Mouse (Mus musculus): ENCODE measurements around the gene Gm10778. TPM values are rescaled to one million over a fixed set of nuclear protein-coding genes. Genes with fewer than 3 reads are reported as not detected.
"Not testable (repeated sequence)": the region's sequence is repeated elsewhere in the genome, so short reads cannot be mapped to it uniquely, and the experiment has no call there.

Gm10778 gene
- total RNA-seq, 2 experiments from 2014 or later: 4.9 to 8.6 TPM

DNA sequence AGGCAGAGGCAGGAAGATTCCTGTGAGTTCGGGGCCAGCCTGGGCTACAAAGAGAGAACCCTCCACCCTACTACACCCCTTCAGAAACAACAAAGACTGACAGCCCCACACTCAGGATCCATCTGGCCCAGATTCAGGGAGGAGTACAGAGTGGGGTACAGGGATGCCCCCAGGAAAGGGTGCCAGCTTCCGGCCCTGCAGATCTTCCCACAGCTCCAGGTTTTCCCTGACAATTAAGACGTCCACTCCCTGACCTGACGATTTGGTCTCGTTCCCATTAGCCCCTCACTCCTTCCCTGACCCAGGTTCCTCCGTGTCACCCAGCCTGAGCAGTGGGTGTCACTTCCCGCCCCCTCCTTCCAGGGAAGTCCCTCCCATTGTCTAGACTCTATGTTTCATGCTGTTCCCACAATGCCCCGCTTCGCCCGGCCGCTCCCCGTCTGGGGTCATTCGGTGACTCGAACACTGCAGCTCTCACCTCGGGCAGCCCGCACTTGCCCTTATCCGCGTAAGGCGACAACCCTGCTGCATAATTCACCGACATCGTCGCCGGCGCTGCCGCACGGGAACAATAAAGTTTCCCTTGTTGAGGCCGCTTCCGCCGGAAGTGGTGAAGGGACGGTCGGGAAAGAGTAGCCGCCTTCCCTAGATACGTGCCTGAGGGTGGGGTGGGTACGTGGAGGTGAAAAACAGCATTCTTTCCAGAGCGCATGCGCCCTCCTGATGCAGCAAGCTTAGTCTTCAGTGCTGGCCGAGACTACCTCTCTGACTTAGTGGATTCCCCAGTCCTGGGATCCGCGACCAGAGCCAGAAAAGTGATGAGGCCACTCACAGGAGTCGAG, 21.6 kb upstream of the Gm10778 start, which contains the start of gene Sirt6:
Gene Sirt6, minus strand, starts transcription at position 804 of the 842 bp plus-strand sequence.
- peak; percentile 90 for ATAC-seq (replicated peaks; ENCODE audit: poor library complexity)

DNA sequence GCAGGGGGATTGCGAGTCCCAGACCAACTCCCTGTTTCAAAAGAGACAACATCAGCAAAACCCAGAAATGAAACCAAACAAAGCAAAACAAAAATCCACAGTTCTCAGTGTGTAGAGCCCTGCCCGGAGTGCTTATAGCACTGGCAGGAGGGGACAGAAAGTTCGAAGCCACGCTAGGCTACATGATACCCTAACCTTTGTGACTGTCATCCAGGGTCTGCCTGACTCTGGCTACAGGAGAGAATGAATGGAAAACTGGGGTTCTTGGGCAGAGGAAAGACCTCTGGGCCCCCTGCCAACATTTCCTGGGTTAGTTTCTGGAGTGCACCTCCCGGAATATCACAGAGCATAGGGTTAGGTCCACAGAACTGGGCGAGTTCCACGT, 21.0 kb upstream of the Gm10778 start:
- no peak for ATAC-seq (replicated peaks; ENCODE audit: poor library complexity)

DNA sequence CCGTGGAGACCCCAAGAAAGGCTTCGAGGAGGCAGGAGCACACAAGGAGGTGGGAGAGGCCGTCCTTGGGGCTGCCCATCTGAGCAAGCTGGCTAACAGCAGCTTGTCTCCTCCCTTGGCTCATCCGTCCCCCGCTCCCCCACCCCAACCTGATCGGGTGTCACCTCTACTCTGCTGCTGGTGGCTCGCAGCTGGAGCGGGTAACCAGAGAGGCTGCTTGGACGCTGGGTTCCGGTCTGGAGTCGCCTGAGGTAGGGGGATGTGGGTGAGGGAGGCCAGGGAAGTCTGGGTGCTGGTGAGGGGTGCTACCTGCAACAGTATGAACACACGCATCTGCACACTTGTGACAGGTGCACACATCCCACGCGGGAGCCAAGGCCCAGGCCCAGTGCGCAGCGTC, 20.5 kb upstream of the Gm10778 start, which contains the start of gene Ankrd24:
Gene Ankrd24, plus strand, starts transcription at position 151 of the 400 bp plus-strand sequence.
- no peak for ATAC-seq (replicated peaks; ENCODE audit: poor library complexity)

DNA sequence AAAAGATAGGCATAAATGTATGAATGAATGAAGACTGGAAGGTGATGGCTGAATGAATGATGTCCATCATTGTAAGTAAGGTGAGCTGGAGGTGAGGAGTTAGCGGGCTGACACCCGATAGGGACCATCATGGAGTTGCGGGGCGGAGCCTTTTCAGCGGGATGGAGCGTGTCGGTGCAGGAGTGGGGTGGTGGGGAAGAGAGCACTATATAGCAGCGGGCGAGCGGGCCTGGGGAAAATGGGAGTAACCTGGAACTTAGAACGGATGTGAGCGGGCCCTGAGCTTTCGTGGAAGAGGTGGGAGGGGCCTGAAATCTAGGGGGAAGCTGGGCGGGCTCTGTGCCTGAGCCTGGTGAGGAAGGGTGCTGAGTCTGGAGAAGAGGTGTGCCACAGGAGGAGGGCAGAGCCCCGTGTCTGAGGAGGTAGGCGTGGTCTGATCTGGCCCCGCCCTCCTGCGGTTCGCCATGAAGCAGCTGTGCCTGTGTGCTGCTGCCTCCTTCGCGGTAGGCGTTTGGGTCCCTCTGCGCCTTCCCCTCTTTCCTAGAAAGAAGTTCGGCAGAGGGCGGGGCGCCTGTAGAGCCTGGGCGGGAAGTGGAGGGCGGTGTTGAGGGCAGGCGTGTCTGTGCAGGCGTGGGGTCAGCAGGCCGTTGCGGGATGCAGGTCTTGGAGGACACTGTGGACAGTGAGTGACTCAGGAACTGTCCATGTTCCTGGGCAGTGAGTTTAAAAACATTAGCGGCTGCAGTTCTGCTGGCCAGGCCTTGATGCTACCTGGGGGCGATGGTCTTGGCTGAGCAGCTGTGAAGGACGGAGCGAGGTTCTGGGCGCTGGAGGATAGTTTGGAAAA, 15.4 kb upstream of the Gm10778 start:
- peak; percentile 96 for ATAC-seq (replicated peaks; ENCODE audit: poor library complexity)

DNA sequence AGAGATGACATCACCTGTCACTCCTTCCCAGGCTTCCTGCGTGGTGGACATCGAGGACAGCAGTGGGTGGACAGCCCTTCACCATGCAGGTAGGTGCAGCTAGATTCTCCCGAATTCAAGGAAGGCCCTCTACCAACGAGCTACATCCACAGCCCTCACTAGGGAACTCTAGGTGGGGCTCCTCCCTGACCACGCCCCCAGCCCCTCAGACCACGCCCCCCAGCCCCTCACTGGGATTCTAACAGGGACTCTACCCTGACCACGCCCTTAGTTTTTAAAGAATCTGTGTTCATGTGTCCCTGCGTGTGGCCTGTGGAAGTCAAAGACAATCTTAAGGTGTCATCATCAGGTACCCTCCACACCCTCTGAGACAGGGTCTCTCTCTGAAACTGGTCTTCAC, 12.5 kb upstream of the Gm10778 start:
- no peak for ATAC-seq (replicated peaks; ENCODE audit: poor library complexity)

DNA sequence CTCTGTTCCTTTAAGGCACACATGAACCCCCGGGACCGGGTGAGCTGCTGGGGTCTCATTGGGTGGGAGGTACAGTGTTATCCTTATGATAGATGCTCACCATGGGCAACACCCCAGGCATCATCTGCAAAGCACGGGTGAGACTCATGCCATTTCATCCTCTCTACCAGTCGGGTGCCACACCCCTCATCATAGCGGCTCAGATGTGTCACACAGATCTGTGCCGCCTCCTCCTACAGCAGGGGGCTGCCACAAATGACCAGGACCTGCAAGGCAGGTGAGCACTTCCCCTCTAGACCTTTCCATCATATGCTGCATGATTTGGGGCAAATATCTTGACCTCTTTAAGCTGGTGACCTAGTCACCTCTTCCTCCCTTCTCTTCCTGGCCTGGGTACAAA, 10.8 kb upstream of the Gm10778 start:
- no peak for ATAC-seq (replicated peaks; ENCODE audit: poor library complexity)

DNA sequence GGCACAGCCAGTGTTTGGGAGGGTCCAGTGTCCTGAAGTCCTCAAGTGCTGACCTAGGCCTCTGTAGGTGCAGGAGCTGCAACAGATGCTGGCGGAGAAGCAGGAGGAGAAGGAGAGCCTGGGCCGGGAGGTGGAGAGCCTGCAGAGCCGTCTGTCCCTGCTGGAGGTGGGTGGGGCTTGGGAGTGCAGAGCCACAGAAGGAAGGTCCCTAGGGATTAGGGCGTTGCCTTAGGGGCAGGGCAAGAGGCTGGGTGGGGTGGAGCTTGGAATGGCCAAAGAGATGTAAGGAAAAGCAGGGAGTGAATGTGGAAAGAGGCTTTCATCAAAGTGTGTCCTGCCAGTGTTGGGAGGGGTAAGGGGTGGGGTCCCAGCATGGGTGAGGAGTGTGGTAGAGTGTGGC, 8.0 kb upstream of the Gm10778 start:
- not testable (repeated sequence) for ATAC-seq (replicated peaks; ENCODE audit: poor library complexity)

DNA sequence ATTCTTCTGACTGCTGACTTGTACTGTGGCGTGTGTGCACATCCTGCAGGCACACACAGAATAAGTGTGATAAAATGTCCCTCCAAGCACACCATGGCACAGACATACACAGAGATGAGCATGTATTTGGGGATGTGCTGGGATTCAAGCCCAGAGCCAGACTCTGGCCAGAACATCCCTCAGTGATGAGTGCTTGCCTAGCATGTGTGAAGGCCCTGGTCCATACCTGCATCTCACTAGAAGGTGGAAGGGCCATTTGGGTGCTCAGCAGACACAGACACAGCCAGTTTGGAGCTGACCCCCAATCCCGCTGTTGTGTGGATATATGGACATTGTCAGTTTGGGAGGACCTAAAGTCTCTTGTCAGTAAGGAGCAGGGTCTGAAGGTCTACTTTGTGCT, 7.3 kb upstream of the Gm10778 start:
- ATAC-seq (replicated peaks; ENCODE audit: poor library complexity): no peak

DNA sequence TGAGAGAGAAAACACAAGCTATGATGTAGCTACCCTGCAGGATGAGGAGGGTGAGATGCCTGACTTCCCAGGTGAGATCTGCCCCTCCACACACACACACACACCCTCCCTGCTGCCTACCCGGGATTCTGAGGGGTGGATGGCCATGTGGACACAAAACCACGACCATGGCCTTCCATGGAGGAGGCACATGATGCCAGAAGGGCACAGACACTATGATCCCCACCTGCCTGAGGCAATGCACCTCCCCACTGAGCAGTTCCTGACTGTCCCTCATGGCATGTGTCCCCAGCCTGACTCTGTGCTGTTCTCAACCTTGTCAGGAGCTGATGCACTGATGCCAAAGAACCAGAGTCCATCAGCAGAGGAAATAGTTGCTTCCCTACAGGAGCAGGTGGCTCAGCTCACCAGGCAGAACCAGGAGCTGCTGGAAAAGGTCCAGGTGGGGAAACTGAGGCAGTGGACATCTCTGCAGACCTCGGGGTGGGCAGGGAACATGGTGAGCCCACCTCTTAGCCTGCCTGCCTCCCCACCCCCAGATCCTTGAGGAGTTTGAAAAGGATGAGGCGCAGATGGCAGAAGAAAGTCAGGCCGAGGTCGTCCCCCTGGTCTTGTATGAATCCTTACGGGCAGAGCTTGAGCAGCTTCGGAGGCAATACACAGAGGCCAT, 6.7 kb upstream of the Gm10778 start:
- no peak for ATAC-seq (replicated peaks; ENCODE audit: poor library complexity)

DNA sequence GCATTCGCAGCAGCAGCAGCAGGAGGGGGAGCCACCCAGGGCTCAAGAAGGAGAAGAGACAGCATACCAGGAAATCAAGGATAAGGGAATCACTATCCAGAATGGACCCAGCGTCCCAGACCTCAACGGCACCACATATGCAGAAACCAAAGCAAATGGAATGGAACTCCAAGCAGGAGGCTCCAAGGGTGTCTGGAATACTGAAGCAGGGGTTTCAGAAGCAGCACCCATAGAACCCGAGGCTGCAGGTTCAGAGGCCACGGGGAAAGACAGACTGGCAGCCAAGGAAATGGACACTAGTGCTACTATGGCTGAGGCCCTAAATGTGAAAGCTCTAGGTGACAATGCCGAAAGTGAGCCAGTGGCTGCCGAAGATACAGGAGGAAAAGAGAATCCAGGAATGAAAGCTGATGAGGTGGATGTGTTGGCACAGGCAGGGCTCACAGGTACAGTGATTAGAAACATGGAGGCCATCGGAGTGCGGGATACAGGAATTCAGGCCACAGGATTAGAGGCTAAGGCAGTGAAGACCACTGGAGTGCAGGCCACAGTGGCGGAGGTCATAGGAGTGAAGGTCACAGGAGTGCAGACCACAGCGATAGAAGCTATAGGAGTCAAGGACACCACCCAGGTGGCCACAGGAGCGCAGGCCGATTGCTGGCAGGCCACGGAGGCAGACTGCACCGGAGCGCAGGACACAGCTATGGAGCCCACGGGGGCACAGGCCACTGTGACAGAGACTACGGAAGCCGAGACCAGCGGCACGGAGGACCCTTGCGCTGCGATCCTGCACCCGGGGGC, 6.0 kb upstream of the Gm10778 start:
- ATAC-seq (replicated peaks; ENCODE audit: poor library complexity): peak; percentile 4

DNA sequence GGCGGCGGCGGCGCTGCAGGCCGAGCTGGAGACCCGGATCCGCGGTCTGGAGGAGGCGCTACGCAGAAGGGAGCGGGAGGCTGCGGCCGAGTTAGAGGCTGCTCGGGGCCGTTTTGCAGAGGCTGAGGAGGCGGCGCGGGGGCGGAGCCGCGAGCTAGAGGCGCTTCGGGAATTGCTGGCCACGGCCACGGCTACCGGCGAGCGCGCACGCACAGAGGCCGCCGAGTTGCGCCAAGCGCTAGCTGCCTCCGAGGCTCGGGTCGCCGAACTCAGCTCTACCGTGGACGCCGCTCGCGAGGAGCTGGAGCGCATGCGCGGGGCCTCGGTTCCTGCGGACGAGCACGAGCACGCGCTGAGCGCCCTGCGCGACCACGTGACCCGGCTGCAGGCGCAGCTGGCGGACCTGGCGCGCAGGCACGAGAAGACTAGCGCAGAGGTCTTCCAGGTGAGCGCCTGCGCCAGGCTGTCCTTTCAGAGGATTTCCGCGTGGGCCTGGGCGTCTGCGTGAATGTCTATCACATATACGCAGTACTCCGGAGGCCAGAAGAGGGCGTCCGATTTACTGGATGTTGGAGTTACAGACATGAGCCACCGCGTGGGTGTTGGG, 5.3 kb upstream of the Gm10778 start:
- peak; percentile 74 for ATAC-seq (replicated peaks; ENCODE audit: poor library complexity)

DNA sequence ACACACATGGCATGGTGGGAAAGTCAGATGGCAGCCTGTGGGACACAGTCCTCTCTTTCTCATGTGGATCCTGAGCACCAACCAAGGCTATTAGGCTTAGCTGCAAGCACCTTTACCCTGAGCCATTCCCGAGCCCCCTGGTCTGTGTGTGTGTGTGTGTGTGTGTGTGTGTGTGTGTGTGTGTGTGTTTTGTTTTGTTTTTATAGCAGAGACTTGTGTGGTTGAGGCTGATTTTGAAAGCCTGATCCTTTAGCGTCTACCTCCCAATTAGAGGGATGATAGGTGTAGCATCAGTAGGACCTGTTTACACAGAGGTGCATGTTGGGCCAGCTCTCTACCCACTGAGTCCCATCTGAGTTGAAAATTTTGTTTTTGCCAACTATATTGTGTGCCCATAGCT, 4.7 kb upstream of the Gm10778 start:
- ATAC-seq (replicated peaks; ENCODE audit: poor library complexity): no peak

DNA sequence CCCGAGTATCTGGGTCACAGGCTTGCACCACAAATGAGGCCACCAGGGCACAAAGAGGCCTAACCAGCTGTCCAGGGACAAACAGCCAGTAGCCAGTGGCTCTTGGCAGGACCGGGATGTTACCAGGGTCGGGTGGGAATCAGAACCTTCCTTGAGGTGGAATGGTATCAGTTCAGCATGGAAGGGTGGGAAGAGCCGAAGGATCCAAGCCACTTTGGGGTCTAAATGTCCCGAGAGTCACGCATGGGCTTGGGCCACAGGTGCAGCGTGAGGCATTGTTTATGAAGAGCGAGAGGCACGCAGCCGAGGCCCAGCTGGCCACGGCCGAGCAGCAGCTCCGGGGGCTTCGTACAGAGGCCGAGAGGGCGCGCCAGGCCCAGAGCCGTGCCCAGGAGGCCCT, 4.1 kb upstream of the Gm10778 start:
- ATAC-seq (replicated peaks; ENCODE audit: poor library complexity): no peak

DNA sequence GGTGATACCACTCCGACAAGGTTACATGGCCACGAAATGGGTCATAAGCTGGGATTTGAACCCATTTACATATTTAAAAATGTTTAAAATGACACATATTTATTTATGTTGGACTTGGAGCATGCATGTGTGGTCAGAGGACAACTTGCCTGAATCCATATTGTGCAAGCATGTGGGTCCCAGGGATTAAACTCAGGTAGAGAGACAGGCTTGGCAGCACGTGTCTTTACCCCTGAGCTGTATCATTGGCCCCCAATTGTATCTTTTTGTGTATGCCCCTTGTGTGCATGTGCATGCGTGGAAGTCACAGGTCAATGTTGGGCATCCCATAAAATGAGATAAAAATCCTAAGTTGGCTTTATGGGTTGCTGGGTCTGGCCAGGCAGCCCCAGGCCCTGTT, 3.5 kb upstream of the Gm10778 start:
- no peak for ATAC-seq (replicated peaks; ENCODE audit: poor library complexity)

DNA sequence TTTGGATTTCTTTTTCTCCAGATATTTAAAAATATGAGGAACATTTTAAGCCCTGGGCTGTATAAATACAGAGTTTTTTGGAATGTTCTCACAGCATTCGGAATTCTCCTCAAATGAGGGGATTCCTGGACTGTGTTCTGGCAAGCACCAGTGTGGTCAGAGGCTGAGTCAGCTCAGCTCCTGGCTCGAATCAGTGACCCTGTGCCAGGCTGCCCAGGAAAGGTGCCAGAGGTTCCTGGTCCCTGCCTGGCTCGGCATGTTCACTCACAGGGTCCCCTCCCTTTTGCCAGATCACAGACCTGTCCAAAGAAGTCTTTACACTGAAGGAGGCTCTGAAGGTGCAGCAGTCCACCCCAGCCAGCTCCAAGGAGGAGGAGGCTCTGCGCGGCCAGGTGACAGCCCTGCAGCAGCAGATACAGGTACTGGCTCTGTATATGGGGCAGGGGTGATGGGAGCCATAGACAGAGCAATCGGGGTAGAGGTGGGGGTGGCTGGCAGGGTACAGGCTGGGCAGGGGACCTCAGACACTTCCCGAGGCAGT, 2.8 kb upstream of the Gm10778 start:
- no peak for ATAC-seq (replicated peaks; ENCODE audit: poor library complexity)

DNA sequence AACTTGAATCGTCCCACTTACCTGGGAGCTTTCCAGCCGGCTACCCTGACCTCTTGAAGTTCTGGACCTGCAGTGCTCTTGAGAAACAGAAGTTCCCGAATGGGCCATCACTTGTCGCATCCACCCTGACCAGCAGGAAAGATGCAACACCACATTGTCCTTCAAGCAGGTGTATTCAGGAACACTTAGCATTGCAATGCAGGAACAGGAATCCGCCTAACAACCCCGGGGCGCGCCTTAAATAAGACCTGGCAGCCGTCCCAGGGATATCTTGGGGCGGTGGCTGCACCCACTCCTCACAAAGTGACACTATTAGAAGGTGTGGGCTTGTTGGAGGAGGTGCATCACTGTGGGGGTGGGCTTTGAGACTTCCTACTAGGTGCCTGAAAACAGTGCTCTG, 6.3 kb downstream of the Gm10778 start:
- ATAC-seq (replicated peaks; ENCODE audit: poor library complexity): no peak

DNA sequence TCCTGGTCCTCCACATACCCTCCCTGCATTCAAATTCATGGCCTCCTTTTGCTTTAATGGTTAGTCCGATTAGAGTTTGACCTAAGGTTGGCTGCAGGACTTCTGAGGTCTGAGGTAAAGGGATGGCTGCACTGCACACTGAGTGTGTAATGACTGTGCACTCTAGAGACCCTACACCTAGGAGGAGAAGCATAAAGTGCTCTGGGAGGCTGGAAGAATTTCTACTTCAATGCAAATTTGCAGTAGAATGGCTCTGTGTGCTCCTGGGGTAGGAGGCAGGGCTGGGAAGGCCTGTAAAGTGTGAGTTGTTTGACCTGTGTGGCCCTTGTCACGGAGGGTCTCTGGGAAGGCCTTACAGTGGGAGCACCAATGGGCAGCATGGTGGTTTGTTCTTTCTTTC, 7.3 kb downstream of the Gm10778 start:
- ATAC-seq (replicated peaks; ENCODE audit: poor library complexity): no peak

DNA sequence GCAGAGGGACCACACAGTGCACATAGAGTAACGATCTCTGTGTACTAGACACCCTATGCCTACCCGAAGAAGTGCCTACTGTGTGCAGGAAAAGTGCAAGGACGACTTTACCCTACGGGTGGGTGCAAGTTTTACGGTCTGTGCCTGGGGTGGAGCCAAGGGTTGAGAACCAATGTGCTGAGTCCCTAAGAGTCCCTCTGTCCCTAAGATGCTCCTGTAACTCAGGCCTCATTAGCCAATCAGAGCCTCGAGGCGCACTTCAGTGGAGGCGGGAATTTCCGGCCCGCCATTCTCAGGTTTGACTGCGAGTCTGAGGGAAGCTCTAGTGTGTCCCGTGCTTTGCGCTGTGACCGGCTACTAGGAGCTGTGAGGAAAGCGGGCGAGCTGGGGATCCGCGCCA, 38.3 kb downstream of the Gm10778 start:
- not testable (repeated sequence) for ATAC-seq (replicated peaks; ENCODE audit: poor library complexity)

DNA sequence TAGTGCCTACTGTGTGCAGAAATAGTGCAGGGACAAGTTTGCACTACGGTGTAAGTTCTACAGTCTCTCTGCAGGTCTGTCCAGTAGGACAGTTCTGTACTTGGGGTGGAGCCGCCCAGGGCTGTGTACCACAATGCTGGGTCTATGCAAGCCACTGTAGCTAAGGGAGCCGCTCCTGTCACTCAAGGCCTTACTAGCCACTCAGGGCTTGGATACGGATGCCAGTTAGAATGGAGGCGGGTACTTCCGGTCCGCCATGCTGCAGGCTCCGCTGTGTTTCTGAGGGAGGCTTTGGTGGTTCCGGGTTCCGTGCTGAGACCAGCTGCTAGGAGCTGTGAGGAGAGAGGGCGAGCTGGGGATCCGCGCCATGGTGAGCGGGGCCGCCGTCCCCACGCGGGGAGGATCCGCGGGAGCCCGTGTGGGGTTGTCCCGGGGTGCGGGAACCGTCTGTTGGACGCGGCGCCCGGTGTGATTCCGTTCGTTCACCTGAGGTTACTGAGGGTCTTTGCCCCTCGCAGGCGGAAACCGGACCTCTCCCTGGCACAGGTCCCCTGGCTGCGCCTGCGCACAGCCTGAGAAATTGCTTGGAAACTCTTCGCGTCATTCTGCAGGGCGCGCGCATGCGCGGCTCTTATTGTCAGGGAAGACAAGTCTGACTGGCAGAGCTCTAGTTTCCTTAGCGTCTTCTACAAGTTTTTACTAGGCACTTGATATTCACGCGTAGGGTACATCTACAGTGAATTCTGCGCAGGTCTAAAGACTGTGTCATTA, 55.9 kb downstream of the Gm10778 start, which contains the start of gene Zfp433:
Gene Zfp433, plus strand, starts transcription at position 295 of the 771 bp plus-strand sequence.
- peak; percentile 99 for ATAC-seq (replicated peaks; ENCODE audit: poor library complexity)

Data from megakaryocyte progenitor cell, adult 5-6 weeks (primary cell).